Mouse (Mus musculus) G1E (cell line): ENCODE data around the gene Lcn2. TPM values are rescaled to one million over a fixed set of nuclear protein-coding genes. Genes with fewer than 3 reads are reported as not detected.

Experiments
- ATAC-seq: 2 replicates; pipeline ENCODE4 v1.8.0; 2016; ENCODE audit warnings: mild to moderate bottlenecking; ENCODE audit not compliant: insufficient number of reproducible peaks, poor library complexity, low FRiP score, severe bottlenecking; ENCODE audit errors: extremely low read depth
- DNase-seq: peaks from one replicate; pipeline ENCODE4 v3.0.0; 2012; ENCODE audit warnings: low spot score
- H3K27me3 ChIP-seq: 2 replicates; pipeline ENCODE4 v1.6.1; 2012; ENCODE audit warnings: mild to moderate bottlenecking, low read length, inconsistent platforms; ENCODE audit not compliant: insufficient read depth
- H3K36me3 ChIP-seq: replicated peaks from 2 replicates; pipeline ENCODE3; 2012; ENCODE audit warnings: mild to moderate bottlenecking, inconsistent platforms
- H3K4me1 ChIP-seq: 2 replicates; pipeline ENCODE4 v1.6.1; 2012; ENCODE audit warnings: low read depth, low read length, inconsistent platforms, mixed read lengths; ENCODE audit not compliant: insufficient read depth
- H3K4me3 ChIP-seq: 2 replicates; pipeline ENCODE4 v1.5.1; 2012; ENCODE audit warnings: low read depth, mild to moderate bottlenecking, inconsistent platforms, low read length, moderate library complexity, mixed read lengths
- H3K9me3 ChIP-seq: replicated peaks from 2 replicates; pipeline ENCODE4 v1.6.1; 2012; ENCODE audit warnings: inconsistent platforms
- CTCF ChIP-seq: IDR thresholded peaks from 2 replicates; pipeline ENCODE4 v1.5.1; 2012; ENCODE audit warnings: low read depth, low read length, inconsistent platforms, mixed read lengths
- GATA1 ChIP-seq: IDR thresholded peaks from 2 replicates; pipeline ENCODE4 v1.6.1; 2012; ENCODE audit warnings: borderline replicate concordance, low read length, inconsistent platforms, mixed read lengths
- GATA2 ChIP-seq: IDR thresholded peaks from 2 replicates; pipeline ENCODE4 v1.6.1; 2012; ENCODE audit warnings: low read depth, low read length, inconsistent platforms, borderline replicate concordance
- POLR2AphosphoS5 ChIP-seq: IDR thresholded peaks from 2 replicates; pipeline ENCODE4 v1.6.1; 2012; ENCODE audit warnings: low read depth, low read length, inconsistent platforms; ENCODE audit not compliant: insufficient replicate concordance
- TAL1 ChIP-seq: conservative IDR thresholded peaks from 2 replicates; pipeline ENCODE4 v1.6.1; 2012; ENCODE audit warnings: low read depth, low read length, inconsistent platforms, mixed read lengths
- polyA plus RNA-seq: library from polyadenylated mRNA; stranded (reverse); fragments of >175 nt; gene quantifications from 2 replicates; pipeline ENCODE4 v1.2.3, GENCODE M21; 2012
- total RNA-seq, 2 experiments: library from RNA; stranded (forward) in 1 of 2; stranded (reverse) in 1 of 2; fragments of 200-1000 nt in 1 of 2; fragments of >200 nt in 1 of 2; fragmentation: Nextera tagmentation in 1 of 2; gene quantifications; 2 replicates each; pipeline ENCODE4 v1.2.3; 2014 to 2017

Gene Lcn2
- total and polyA plus RNA-seq, 3 experiments = 0.05 TPM; not detected in 2

GRCm38 (mm10) chr2:32348311-32348710 lies 39.7 kb downstream of the Lcn2 start:
- Histone ChIP-seq H3K36me3 (no peaks in the 10 kb centered on the region), H3K9me3 (no peaks in the 10 kb centered on the region), H3K27me3 (peaks cover 83% of the 10 kb centered on the region), H3K4me1 (peaks cover 19% of the 10 kb centered on the region), H3K4me3 (no peak overlapping the region)
- DNase-seq (no peak), ATAC-seq (no peak)
- TF ChIP-seq POLR2AphosphoS5 (no peak), TAL1 (no peak), GATA1 (no peak), CTCF (no peak), GATA2 (no peak)

DNA sequence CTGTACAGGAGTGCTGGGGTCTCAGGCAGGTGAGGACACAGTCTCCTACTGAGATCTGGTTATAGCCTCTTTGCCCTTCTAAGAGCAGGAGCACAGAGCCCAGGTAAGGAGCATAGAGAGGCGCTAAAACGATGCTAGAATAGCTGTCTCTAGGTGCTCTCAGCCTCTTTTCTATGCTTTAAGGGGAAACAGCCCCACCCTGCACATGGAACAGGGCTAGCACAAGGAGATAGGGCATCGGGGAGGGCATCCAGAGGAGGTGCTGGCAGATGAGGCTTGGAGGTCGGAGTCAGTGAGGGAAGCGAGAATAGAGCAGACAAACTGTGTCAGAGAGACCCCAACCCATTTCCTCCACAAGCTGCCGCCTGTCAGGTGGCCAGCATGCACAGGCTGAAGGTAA lies 41.0 kb downstream of the Lcn2 start:
- ATAC-seq (no peak), DNase-seq (no peak)
- no peak overlapping the region for H3K4me3 ChIP-seq
- H3K36me3 ChIP-seq = no peaks in the 10 kb centered on the region
- H3K27me3 ChIP-seq = peaks cover 83% of the 10 kb centered on the region
- H3K9me3 ChIP-seq = no peaks in the 10 kb centered on the region
- peaks cover 8% of the 10 kb centered on the region; the same call in 1 of the 2 replicates for H3K4me1 ChIP-seq
- TF ChIP-seq CTCF = no peak
- TF ChIP-seq GATA2 = no peak
- TF ChIP-seq TAL1 = no peak
- no peak for TF ChIP-seq GATA1
- TF ChIP-seq POLR2AphosphoS5 = no peak

GRCm38 (mm10) chr2:32344598-32345321 lies 43.3 kb downstream of the Lcn2 start:
- H3K4me1 ChIP-seq = 0 out of 2 replicates have a peak, but pooled peaks cover 8% of the 10 kb centered on the region
- no peak; the same call in 1 of the 2 replicates for ATAC-seq
- TF ChIP-seq TAL1 (no peak), GATA2 (no peak), POLR2AphosphoS5 (no peak), CTCF (no peak), GATA1 (no peak)
- H3K36me3 ChIP-seq = no peaks in the 10 kb centered on the region
- no peak overlapping the region for H3K4me3 ChIP-seq
- H3K27me3 ChIP-seq = peaks cover 74% of the 10 kb centered on the region
- no peaks in the 10 kb centered on the region for H3K9me3 ChIP-seq
- DNase-seq = no peak

DNA sequence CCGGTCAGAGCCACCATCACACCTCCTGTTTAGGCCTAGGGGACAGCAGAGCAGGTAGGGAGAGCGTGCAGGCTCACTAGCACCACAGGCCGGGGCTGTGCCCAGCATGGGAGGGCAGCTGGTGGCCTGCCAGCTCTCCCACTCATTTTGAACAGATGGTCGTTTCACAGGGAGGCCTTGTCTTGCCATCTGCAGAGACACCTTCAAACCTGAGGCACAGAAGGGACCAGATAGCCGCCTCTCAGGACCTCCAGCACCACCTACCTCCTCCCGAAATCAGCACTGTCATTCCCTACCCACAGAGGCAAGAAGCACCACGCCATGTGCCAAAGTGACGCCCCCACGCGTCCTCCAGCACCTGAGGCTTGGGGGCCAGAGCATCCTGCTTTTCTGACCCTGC lies 44.0 kb downstream of the Lcn2 start:
- no peak overlapping the region for H3K4me3 ChIP-seq
- peaks cover 68% of the 10 kb centered on the region for H3K27me3 ChIP-seq
- no peak for TF ChIP-seq TAL1
- TF ChIP-seq GATA1 = no peak
- TF ChIP-seq POLR2AphosphoS5 = no peak
- no peak for TF ChIP-seq CTCF
- no peak for TF ChIP-seq GATA2
- ATAC-seq (no peak), DNase-seq (no peak)
- H3K36me3 ChIP-seq = no peaks in the 10 kb centered on the region
- 0 out of 2 replicates have a peak, but pooled peaks cover 5% of the 10 kb centered on the region for H3K4me1 ChIP-seq
- no peaks in the 10 kb centered on the region for H3K9me3 ChIP-seq

GRCm38 (mm10) chr2:32343351-32343671 lies 44.7 kb downstream of the Lcn2 start:
- Histone ChIP-seq H3K9me3 (no peaks in the 10 kb centered on the region), H3K4me1 (0 out of 2 replicates have a peak, but pooled peaks cover 3% of the 10 kb centered on the region), H3K36me3 (no peaks in the 10 kb centered on the region), H3K27me3 (peaks cover 61% of the 10 kb centered on the region), H3K4me3 (no peak overlapping the region)
- no peak for ATAC-seq
- DNase-seq = no peak
- TF ChIP-seq CTCF (no peak), POLR2AphosphoS5 (no peak), TAL1 (no peak), GATA2 (no peak), GATA1 (no peak)

GRCm38 (mm10) chr2:32342539-32343350 lies 45.3 kb downstream of the Lcn2 start:
- H3K4me3 ChIP-seq = no peak overlapping the region
- H3K36me3 ChIP-seq = no peaks in the 10 kb centered on the region
- H3K27me3 ChIP-seq = peaks cover 58% of the 10 kb centered on the region
- H3K4me1 ChIP-seq = 0 out of 2 replicates have a peak, but pooled peaks cover 3% of the 10 kb centered on the region
- DNase-seq (no peak), ATAC-seq (no peak)
- H3K9me3 ChIP-seq = no peaks in the 10 kb centered on the region
- TF ChIP-seq GATA1 (no peak), POLR2AphosphoS5 (no peak), GATA2 (no peak), TAL1 (no peak), CTCF (no peak)
